Mouse (Mus musculus) intestine, embryonic 15.5 days (tissue): ENCODE results near the gene Trpm3. TPM values are rescaled to one million over a fixed set of nuclear protein-coding genes. Genes with fewer than 3 reads are reported as not detected.

Experiments
- ATAC-seq: fragments of 200-750 bp; cut with Nextera tagmentation; 2 replicates; pipeline ENCODE4 v1.8.0; 2017; ENCODE audit warnings: moderate TSS enrichment, moderate library complexity
- H3K27ac ChIP-seq: fragments of 300-500 bp; sonication (generic); 2 replicates; pipeline ENCODE4 v1.5.1; 2015; ENCODE audit warnings: mild to moderate bottlenecking, inconsistent platforms
- H3K27me3 ChIP-seq: fragments of 300-500 bp; sonication (generic); replicated peaks from 2 replicates; pipeline ENCODE4 v1.6.1; 2015; ENCODE audit warnings: inconsistent platforms
- H3K36me3 ChIP-seq: fragments of 300-500 bp; sonication (generic); 2 replicates; pipeline ENCODE4 v1.6.1; 2015; ENCODE audit warnings: inconsistent platforms
- H3K4me1 ChIP-seq: fragments of 300-500 bp; sonication (generic); replicated peaks from 2 replicates; pipeline ENCODE4 v1.6.1; 2015; ENCODE audit warnings: inconsistent platforms
- H3K4me2 ChIP-seq: fragments of 300-500 bp; sonication (generic); replicated peaks from 2 replicates; pipeline ENCODE4 v1.6.1; 2015; ENCODE audit warnings: mild to moderate bottlenecking, inconsistent platforms
- H3K4me3 ChIP-seq: fragments of 300-500 bp; sonication (generic); replicated peaks from 2 replicates; pipeline ENCODE4 v1.5.1; 2015; ENCODE audit warnings: inconsistent platforms
- H3K9ac ChIP-seq: fragments of 300-500 bp; sonication (generic); 2 replicates; pipeline ENCODE4 v1.6.1; 2015; ENCODE audit warnings: inconsistent platforms
- H3K9me3 ChIP-seq: fragments of 300-500 bp; sonication (generic); 2 replicates; pipeline ENCODE4 v1.6.1; 2016; ENCODE audit warnings: inconsistent platforms
- WGBS: fragments of 180-500 bp; shearing (Covaris S2); methylation state at CpG from one replicate; pipeline ENCODE4 v1.1.7; 2015; 5-methylcytosine and 5-hydroxymethylcytosine counted together
- microRNA counts: library from miRNA; unstranded; fragments of <30 nt; microRNA quantifications from one replicate; lab custom pipeline; 2016
- polyA plus RNA-seq: library from polyadenylated mRNA; unstranded; fragments of >200 nt; fragmentation: Nextera tagmentation; extraction: Ambion mirVana; gene quantifications from 2 replicates; pipeline ENCODE4 v1.2.1, GENCODE M21; 2015

Gene Trpm3
- polyA plus RNA-seq, 1 experiment from 2014 or later, result 0.26 TPM

- Histone ChIP-seq H3K27ac (no peak overlapping the region), H3K9me3 (no peaks in the 10 kb centered on the region), H3K4me1 (0 out of 2 replicates have a peak, but pooled peaks cover 3% of the 10 kb centered on the region), H3K36me3 (no peaks in the 10 kb centered on the region), H3K9ac (no peak overlapping the region), H3K4me2 (no peak overlapping the region), H3K27me3 (no peaks in the 10 kb centered on the region), H3K4me3 (no peak overlapping the region)
- no peak for ATAC-seq
- 90% methylated on average over 4 of the region's 4 CpGs for WGBS
Observed at GRCm38 (mm10) chr19:23034933-23035332, 896.1 kb downstream of the Trpm3 start.

GRCm38 (mm10) chr19:23035786-23036185 lies 896.9 kb downstream of the Trpm3 start:
- no peak for ATAC-seq
- Histone ChIP-seq H3K27ac (no peak overlapping the region), H3K27me3 (no peaks in the 10 kb centered on the region), H3K9ac (no peak overlapping the region), H3K9me3 (no peaks in the 10 kb centered on the region), H3K36me3 (no peaks in the 10 kb centered on the region), H3K4me2 (no peak overlapping the region), H3K4me1 (0 out of 2 replicates have a peak, but pooled peaks cover 3% of the 10 kb centered on the region), H3K4me3 (no peak overlapping the region)
- 84% methylated on average over 3 of the region's 3 CpGs for whole genome bisulfite sequencing

GRCm38 (mm10) chr19:23036782-23037477 lies 898.1 kb downstream of the Trpm3 start:
- Histone ChIP-seq H3K27ac (no peak overlapping the region), H3K4me3 (no peak overlapping the region), H3K9ac (no peak overlapping the region), H3K36me3 (no peaks in the 10 kb centered on the region), H3K9me3 (no peaks in the 10 kb centered on the region), H3K4me2 (no peak overlapping the region), H3K4me1 (0 out of 2 replicates have a peak, but pooled peaks cover 3% of the 10 kb centered on the region), H3K27me3 (no peaks in the 10 kb centered on the region)
- 57% methylated on average over 11 of the region's 11 CpGs for WGBS
- ATAC-seq, result no peak

- Histone ChIP-seq H3K9ac (no peak overlapping the region), H3K27me3 (no peaks in the 10 kb centered on the region), H3K27ac (no peak overlapping the region), H3K4me3 (no peak overlapping the region), H3K4me1 (0 out of 2 replicates have a peak, but pooled peaks cover 3% of the 10 kb centered on the region), H3K36me3 (no peaks in the 10 kb centered on the region), H3K9me3 (no peaks in the 10 kb centered on the region), H3K4me2 (no peak overlapping the region)
- ATAC-seq, result no peak
- WGBS, result 82% methylated on average over 14 of the region's 14 CpGs
Observed at GRCm38 (mm10) chr19:23037499-23037898, 898.7 kb downstream of the Trpm3 start.

GRCm38 (mm10) chr19:23038321-23038720 lies 899.5 kb downstream of the Trpm3 start:
- Histone ChIP-seq H3K27me3 (no peaks in the 10 kb centered on the region), H3K4me1 (0 out of 2 replicates have a peak, but pooled peaks cover 3% of the 10 kb centered on the region), H3K4me2 (no peak overlapping the region), H3K36me3 (no peaks in the 10 kb centered on the region), H3K27ac (no peak overlapping the region), H3K9me3 (no peaks in the 10 kb centered on the region), H3K4me3 (no peak overlapping the region), H3K9ac (no peak overlapping the region)
- no peak for ATAC-seq
- WGBS, result 84% methylated on average over 2 of the region's 2 CpGs

GRCm38 (mm10) chr19:23041483-23042167 lies 902.8 kb downstream of the Trpm3 start:
- no peak overlapping the region for H3K27ac ChIP-seq
- no peaks in the 10 kb centered on the region for H3K9me3 ChIP-seq
- no peaks in the 10 kb centered on the region for H3K36me3 ChIP-seq
- no peak overlapping the region for H3K4me2 ChIP-seq
- H3K4me1 ChIP-seq, result 0 out of 2 replicates have a peak, but pooled peaks cover 3% of the 10 kb centered on the region
- ATAC-seq, result peak; percentile 38; the same call in 1 of the 2 replicates
- H3K27me3 ChIP-seq, result no peaks in the 10 kb centered on the region
- no peak overlapping the region for H3K4me3 ChIP-seq
- H3K9ac ChIP-seq, result no peak overlapping the region
- WGBS, result 67% methylated on average over 6 of the region's 6 CpGs

GRCm38 (mm10) chr19:23042168-23042733 lies 903.4 kb downstream of the Trpm3 start:
- Histone ChIP-seq H3K27me3 (no peaks in the 10 kb centered on the region), H3K4me2 (no peak overlapping the region), H3K4me3 (no peak overlapping the region), H3K27ac (no peak overlapping the region), H3K9me3 (no peaks in the 10 kb centered on the region), H3K9ac (no peak overlapping the region), H3K4me1 (no peaks in the 10 kb centered on the region), H3K36me3 (no peaks in the 10 kb centered on the region)
- WGBS, result 57% methylated on average over 6 of the region's 6 CpGs
- peak; percentile 67 for ATAC-seq

- Histone ChIP-seq H3K36me3 (no peaks in the 10 kb centered on the region), H3K4me1 (no peaks in the 10 kb centered on the region), H3K4me2 (no peak overlapping the region), H3K4me3 (no peak overlapping the region), H3K9me3 (no peaks in the 10 kb centered on the region), H3K27me3 (no peaks in the 10 kb centered on the region), H3K27ac (no peak overlapping the region), H3K9ac (no peak overlapping the region)
- ATAC-seq, result 0 out of 2 replicates have a peak, but pooled peaks have one; percentile 45
Observed at GRCm38 (mm10) chr19:23043699-23044098, 904.9 kb downstream of the Trpm3 start.

MicroRNAs encoded within 50 kb of the gene (microRNA counts, 519-probe panel; counts per million panel counts)
- microRNA mmu-miR-204 (lab: Ali Mortazavi, UCI), result 2,130 counts per million, percentile 51 among the panel's probes with 10 or more counts
